In the genomic region with DNA sequence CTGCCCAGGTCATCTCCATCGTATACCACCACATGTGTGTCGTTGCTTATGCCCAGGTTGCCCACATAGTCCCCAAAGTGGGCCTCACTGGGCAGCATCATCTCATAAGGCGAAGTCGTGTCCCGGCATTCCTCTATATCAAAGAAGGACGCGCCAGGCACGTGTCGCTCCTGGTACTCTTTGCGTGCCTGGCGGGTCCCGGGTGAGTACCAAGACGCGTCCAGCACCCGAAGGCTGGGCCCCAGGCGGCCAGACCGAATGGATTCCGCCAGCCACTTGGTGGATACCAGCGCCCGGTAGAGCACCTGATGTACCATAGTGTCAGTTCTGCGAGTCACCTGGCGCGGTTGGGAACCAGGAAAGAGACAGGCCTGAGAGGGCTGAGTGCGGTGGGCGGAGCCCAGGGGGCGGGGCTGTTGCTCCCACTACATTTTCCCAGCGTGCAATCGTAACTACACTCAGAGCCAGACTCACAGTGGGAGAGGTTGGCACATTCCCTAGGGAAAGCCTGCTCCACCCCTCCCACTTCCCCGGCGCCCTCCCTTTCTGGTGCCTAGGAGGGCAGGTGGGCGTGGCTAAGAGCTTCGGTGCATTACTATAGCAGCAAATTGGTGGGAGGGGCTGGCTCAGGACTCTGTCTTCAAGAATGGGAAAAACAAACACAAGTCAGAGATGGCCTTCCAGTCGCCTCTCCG, we compare ENCODE assay signal across 8 mouse cellular contexts. TPM values are rescaled to one million over a fixed set of nuclear protein-coding genes. Genes with fewer than 3 reads are reported as not detected.
A peak's percentile ranks its signal among the peaks of the same experiment; 100 is the strongest.
DNase-seq lines count a peak whose midpoint lies in the region; ATAC-seq and TF ChIP-seq lines count a peak whose summit lies in the region.

A gene (minus strand): TSS at position 391 of the 695 bp plus-strand sequence.

- 2% methylated on average over 34 of the region's 34 CpGs for whole genome bisulfite sequencing in hindbrain, embryonic 12.5 days
- WGBS in lung, postnatal 0 days = 2% methylated on average over 33 of the region's 34 CpGs

- H3K36me3 ChIP-seq in hindbrain, embryonic 12.5 days = no peaks in the 10 kb centered on the region
- H3K36me3 ChIP-seq in lung, postnatal 0 days (ENCODE audit: insufficient read depth, low read length) = no peaks in the 10 kb centered on the region

- DNase-seq in T-cell, adult 2 months (ENCODE audit: low spot score) = peak; percentile 55
- peak; percentile 86 to 89 for DNase-seq in cerebellum, postnatal 25 days
- DNase-seq in frontal cortex, postnatal 14 days (ENCODE audit: low spot score in 2 of 2) = peak; percentile 80 to 88
- peak; percentile 92 to 93 for DNase-seq in layer of hippocampus, postnatal 10 days (ENCODE audit: low spot score in 2 of 2)
- peak; percentile 99 for DNase-seq in lung, postnatal 0 days (ENCODE audit: low spot score)
- peak; percentile 93 for DNase-seq in ovary, postnatal 36 days (ENCODE audit: low spot score)
- DNase-seq in thymus, postnatal 14 days = peak; percentile 75

- H3K27ac ChIP-seq in hindbrain, embryonic 12.5 days = peak within 1 kb of the TSS; percentile 90
- peak within 1 kb of the TSS; percentile 98 for H3K27ac ChIP-seq in lung, postnatal 0 days (ENCODE audit: low read length)

- no peaks in the 10 kb centered on the region for H3K9me3 ChIP-seq in hindbrain, embryonic 12.5 days (replicated peaks)
- H3K9me3 ChIP-seq in lung, postnatal 0 days (ENCODE audit: low read length) = no peaks in the 10 kb centered on the region

- peaks cover 57% of the 10 kb centered on the region for H3K4me1 ChIP-seq in hindbrain, embryonic 12.5 days
- peaks cover 39% of the 10 kb centered on the region for H3K4me1 ChIP-seq in lung, postnatal 0 days (ENCODE audit: insufficient read depth, low read depth, low read length)

- no peak for TF ChIP-seq CTCF in lung, postnatal 0 days (IDR thresholded peaks at IDR 0.05)

- peak within 1 kb of the TSS; percentile 59 for H3K4me3 ChIP-seq in hindbrain, embryonic 12.5 days
- H3K4me3 ChIP-seq in lung, postnatal 0 days (ENCODE audit: low read depth, low read length) = peak within 1 kb of the TSS; percentile 73

- TF ChIP-seq EP300 in lung, postnatal 0 days (IDR thresholded peaks at IDR 0.05) = peak; percentile 82

- H3K4me2 ChIP-seq in hindbrain, embryonic 12.5 days (replicated peaks) = peak within 1 kb of the TSS; percentile 83
- H3K4me2 ChIP-seq in lung, postnatal 0 days (replicated peaks; ENCODE audit: low read depth, low read length) = peak within 1 kb of the TSS; percentile 80

- ATAC-seq in hindbrain, embryonic 12.5 days (ENCODE audit: low FRiP score) = peak; percentile 55
- peak; percentile 85 for ATAC-seq in lung, postnatal 0 days

- H3K27me3 ChIP-seq in hindbrain, embryonic 12.5 days = peaks cover 28% of the 10 kb centered on the region
- no peaks in the 10 kb centered on the region for H3K27me3 ChIP-seq in lung, postnatal 0 days (replicated peaks; ENCODE audit: insufficient read depth, low read length)

- H3K9ac ChIP-seq in hindbrain, embryonic 12.5 days = peak within 1 kb of the TSS; percentile 68
- peak within 1 kb of the TSS; percentile 68 for H3K9ac ChIP-seq in lung, postnatal 0 days (replicated peaks; ENCODE audit: low read depth)

RNA-seq across cellular contexts. Expression of the gene that starts here (rescaled TPM):
- 7.0 and 9.3 TPM in 2 replicates for polyA plus RNA-seq in hindbrain, embryonic 12.5 days (2016; fragmentation: Nextera tagmentation; extraction: Ambion mirVana)
- 10 to 100 TPM; 43.7 to 55.4 TPM for total RNA-seq in layer of hippocampus, postnatal 10 days (2021)
- polyA plus RNA-seq in lung, postnatal 0 days (2015; fragmentation: Nextera tagmentation; extraction: Ambion mirVana) = 160 and 171 TPM in 2 replicates

Comparison
In these comparisons a context has a peak if more than half of its experiments do, and no peak if none do; other contexts are left out.
1. Peak in every context shown above with its lines: DNase-seq, ATAC-seq, H3K4me3 ChIP-seq and H3K27ac ChIP-seq.
2. RNA of the gene that starts here (polyA plus RNA-seq): 160 to 171 TPM in lung, postnatal 0 days; 7.0 to 9.3 TPM in hindbrain, embryonic 12.5 days; every median in the first group is over 10 times any median in the second.